Mouse (Mus musculus): ENCODE data around the gene Mrtfb.

Gene Mrtfb

DNA sequence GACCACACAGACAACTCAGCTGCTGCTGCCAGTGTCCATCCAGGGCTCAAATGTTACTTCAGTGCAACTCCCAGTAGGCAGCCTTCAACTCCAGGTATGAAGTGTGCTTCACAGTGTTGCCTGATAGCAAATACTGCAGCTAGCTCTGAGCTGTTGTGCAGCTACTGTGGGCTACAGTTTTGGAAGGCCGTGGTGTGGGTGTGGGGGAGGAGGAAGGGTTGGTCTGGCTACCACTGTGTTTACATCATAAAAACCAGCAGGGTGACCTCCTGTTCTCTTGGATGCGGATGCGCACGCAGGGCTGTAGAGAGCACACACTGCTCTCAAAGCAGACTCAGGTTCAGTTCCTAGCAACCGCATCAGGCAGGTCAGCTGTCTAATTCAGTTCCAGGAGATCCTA is 145.3 kb downstream of the Mrtfb start:
- DNase-seq (ENCODE audit: low read depth, low spot score), result no peak

DNA sequence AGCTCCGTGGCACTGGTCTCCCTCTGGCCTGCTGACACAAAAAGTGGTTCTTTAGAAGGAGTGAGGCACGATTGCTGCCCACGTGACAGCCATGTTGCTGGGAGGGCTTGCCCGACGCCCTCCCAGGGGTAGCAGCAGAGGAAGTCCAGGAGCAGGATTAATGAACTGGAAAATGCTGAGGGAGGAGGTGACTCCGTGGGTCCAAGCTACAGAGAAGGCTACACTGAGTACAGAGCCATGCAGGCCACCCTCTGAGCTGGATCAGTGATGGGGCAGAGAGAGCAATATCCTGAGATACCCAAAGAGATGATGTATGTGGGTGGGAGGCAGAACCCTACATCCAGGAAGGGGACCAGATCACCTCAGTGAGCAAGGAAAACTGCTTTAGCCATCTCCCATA is 148.4 kb downstream of the Mrtfb start:
- no peak for DNase-seq (ENCODE audit: low read depth, low spot score)

- DNase-seq (ENCODE audit: low read depth, low spot score), result no peak
Observed at GRCm38 (mm10) chr16:13405403-13405802, 149.1 kb downstream of the Mrtfb start.

DNA sequence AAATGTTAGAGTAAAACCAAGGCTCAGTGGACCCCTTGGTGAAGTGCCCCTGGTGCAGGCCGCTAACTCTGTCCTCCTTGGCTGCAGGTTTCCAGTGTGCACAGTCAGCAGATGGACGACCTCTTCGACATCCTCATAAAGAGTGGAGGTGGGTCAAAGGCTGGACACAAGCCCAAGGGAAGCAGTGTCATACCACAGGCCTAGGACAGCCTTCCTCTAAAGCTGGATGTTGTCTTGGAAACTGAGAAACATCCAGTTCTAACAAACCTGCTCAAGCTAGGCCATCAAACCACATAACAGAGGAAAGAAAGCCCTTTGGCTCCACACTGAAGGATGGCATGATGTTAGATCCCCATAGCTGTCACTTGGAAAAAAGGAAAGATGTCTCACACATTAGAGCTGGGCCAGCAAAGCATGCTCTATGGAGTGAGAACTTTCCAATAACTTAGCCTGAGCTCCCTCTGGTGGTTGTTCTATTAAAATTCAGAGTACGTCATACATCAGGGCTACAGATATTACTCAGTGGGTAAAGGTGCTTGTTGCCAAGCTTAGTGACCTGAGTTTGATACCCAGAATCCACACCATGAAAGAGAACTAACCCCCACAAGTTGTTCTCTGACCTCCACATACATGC is 153.4 kb downstream of the Mrtfb start:
- DNase-seq (ENCODE audit: low read depth, low spot score), result no peak

- no peak for DNase-seq (ENCODE audit: low read depth, low spot score)
Observed at GRCm38 (mm10) chr16:13410760-13411159, 154.5 kb downstream of the Mrtfb start.

DNA sequence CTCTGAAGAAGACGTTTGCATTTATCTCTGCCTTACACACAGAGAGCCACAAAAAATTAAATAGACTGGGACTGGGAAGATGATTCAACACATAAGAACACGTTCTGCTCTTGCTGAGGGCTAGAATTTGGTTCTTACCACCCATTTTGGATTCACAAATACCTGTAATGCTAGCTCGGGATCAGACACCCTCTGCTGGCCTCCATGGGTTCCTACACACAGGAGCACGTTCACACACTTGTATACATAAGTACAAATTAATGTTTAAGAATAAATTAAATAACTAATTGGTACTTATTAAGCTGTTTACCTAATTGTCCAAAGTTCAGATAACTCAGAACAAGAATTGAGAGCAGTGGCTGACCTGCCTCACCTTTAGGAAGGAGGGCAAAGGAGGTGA is 155.2 kb downstream of the Mrtfb start:
- no peak for DNase-seq (ENCODE audit: low read depth, low spot score)

- no peak for DNase-seq (ENCODE audit: low read depth, low spot score)
Observed at GRCm38 (mm10) chr16:13414566-13414965, 158.3 kb downstream of the Mrtfb start.

GRCm38 (mm10) chr16:13414972-13415371 is 158.7 kb downstream of the Mrtfb start:
- no peak for DNase-seq (ENCODE audit: low read depth, low spot score)

GRCm38 (mm10) chr16:13415465-13415864 is 159.2 kb downstream of the Mrtfb start:
- DNase-seq (ENCODE audit: low read depth, low spot score), result no peak

DNA sequence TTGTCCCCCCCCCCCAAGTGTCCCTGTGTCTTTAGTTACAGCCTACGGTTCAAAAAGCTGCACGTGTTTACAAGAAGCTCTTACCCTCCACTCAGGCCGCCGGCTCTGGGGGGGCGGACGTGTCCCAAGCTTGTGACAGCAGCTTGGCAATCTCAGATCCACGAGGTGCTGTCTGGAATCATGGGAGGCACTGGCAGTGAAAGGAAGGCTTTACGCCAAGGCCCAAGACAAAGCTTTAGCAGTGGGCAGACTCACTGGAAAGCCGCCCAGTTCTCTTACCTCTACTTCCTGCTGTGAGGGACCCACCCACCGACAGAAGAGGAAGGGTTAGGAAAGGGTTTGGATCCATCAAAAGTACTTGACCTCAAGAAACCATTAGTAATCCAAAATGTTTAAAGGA is 160.2 kb downstream of the Mrtfb start:
- no peak for DNase-seq (ENCODE audit: low read depth, low spot score)

DNA sequence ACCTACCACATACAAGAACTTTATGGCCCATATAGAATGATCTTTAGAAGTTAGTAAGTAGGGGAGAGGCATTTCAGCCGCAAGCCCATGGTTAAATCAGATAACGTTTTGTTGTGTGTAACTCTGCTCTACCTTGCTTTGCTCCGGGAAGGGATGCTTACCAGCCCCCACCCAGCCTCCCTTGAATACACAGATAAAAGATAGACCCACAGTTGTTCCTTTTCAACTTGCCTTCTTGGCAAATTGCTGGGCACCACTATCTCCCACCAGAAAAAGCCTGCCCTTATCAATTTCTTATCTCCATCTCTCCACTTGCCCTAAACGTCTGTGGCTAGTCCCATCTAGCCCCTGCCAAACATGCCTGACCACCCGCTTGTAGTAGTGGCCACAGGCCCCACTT is 161.6 kb downstream of the Mrtfb start:
- DNase-seq (ENCODE audit: low read depth, low spot score), result no peak

GRCm38 (mm10) chr16:13419752-13420151 is 163.5 kb downstream of the Mrtfb start:
- no peak for DNase-seq (ENCODE audit: low read depth, low spot score)

GRCm38 (mm10) chr16:13422522-13422921 is 166.2 kb downstream of the Mrtfb start:
- DNase-seq (ENCODE audit: low read depth, low spot score), result no peak

GRCm38 (mm10) chr16:13423587-13424355 is 167.5 kb downstream of the Mrtfb start:
- DNase-seq (ENCODE audit: low read depth, low spot score), result no peak

DNA sequence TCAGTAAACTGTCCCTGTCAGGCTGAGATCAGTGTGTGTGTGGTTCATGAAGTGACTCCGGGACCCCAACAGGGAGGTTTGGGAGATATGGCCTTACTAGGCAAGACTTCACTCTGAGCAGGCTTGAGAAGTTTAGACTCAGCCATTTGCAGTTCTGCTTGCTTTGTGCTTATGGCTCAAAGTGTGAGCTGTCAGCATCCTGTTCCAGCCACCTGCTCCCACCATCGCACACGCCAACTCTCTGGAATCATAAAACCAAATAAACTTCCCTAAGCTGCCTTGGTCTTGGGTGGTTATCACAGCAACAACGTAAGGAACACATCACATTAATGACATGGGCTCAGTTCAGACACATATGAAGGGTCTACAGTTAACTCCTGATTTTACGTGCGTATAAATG is 169.5 kb downstream of the Mrtfb start:
- no peak for DNase-seq (ENCODE audit: low read depth, low spot score)

DNA sequence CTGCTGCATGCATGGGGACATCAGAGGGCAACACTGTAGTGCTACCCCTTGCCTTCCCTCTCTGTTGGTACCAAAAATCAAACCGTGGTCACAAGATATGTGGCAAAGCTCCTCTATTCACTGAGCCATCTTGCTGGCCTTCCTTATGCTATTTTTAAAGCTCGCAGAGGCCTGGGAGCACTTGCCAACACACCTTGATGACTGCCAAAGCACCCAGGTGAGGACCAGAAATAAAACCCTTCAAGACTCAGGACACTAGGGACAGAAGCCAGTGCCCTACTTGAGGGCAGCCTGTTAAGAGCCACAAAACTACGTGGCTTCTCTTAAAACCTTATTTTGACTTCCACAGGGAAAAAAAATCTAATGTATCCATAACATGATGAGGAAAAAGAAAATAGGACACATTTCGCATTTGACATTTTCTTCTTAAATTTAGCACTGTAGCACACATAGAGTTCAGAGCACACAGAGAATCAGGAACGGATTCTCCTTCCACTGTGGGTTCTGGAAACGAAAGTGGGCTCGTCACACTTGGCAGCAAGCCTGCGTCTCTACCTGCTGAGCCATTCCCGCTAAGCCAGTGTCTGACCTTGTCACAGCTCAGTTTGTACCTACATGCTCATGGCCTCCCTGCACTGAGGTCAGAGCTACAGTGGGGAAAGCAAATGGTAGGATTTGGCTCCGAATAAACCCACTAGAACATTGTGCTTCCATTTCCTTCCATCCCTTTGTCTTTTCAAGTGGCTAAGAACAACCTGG is 170.7 kb downstream of the Mrtfb start:
- no peak for DNase-seq (ENCODE audit: low read depth, low spot score)

DNA sequence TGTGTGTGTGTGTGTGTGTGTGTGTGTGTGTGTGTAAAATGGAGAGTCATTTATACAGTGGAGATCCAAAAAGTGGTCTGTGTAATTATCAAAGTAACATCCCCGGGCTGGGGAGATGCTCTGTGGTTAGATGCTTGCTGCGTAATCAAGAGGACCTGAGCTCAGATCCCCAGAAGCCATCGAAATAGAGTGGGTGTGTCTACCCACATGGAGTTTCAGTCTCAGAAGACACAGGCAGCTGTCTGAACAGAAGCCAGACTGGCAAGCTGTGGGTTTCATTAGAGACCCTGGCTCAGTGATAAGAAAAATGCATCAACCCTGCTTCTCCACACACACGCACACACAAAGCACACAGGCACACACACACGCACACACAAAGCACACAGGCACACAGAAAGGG is 171.8 kb downstream of the Mrtfb start:
- DNase-seq (ENCODE audit: low read depth, low spot score), result no peak

- DNase-seq (ENCODE audit: low read depth, low spot score), result no peak
Observed at GRCm38 (mm10) chr16:13428806-13429205, 172.5 kb downstream of the Mrtfb start.

DNA sequence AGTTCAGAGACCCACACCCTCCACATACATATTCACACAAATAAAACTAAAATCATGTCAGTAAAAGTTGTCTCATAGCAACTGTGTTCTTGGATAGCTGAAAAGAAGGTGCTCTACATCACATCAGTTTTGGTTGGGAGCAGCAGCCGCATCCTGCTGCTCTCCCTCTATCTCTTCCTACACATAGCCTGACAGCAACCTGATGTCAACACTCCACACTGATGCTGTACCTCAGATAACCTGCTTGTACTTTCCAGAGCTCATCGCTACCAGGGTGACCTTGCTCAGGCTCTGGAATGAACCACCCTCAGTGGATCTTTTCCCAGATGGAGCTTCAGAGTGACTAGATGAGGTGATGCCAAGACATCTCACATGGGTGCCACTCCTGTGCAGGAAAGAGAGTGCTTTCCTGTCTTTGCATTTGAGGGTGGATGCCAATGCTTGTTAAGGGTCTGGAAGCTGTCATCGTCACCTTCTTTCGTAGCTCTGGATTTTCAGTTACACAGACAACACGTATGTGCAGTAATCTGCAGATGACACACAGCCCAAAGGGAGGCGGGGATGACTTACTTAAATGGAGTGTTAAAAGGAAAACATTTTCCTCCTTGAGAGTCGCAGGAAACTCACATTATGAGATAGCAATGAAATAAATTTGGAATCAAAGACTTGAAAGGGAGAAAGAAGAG is 173.8 kb downstream of the Mrtfb start:
- DNase-seq (ENCODE audit: low read depth, low spot score), result no peak

- DNase-seq (ENCODE audit: low read depth, low spot score), result no peak
Observed at GRCm38 (mm10) chr16:13430940-13431339, 174.7 kb downstream of the Mrtfb start.

DNA sequence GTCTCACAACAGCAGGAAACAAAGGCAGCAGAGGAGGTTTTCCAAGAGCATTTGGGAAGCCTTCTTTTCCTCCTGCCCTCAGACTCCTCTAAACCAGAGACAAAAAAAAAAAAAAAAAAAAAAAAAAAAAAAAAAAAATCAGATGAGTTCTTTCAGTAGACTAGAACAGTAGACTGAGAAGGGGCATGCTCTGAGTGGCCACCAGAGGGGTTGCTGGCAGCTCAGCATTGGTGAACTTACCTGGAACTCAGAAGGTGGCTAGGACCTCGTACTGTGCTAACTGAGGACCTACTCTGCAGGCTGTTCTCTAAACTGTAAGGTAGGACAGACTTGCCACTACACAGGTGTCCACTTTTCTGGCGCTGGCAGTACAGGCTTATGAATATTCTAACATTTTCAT is 179.3 kb downstream of the Mrtfb start:
- no peak for DNase-seq (ENCODE audit: low read depth, low spot score)

Measured in telencephalon, adult 2 months (tissue).